Mouse (Mus musculus) heart, postnatal 4 days (tissue): ENCODE results near the gene H6pd. TPM values are rescaled to one million over a fixed set of nuclear protein-coding genes. Genes with fewer than 3 reads are reported as not detected.
"Not testable (repeated sequence)": the region's sequence is repeated elsewhere in the genome, so short reads cannot be mapped to it uniquely, and the experiment has no call there.

Experiments used
- DNase-seq: peaks from one replicate; pipeline ENCODE4 v3.0.0; 2021
- total RNA-seq, 2 experiments: library from RNA; stranded (reverse); gene quantifications; 2 replicates each; pipeline ENCODE4 v1.2.3; 2021

The H6pd gene
- total RNA-seq = 10 to 100 TPM; 34.1 to 35.2 TPM

DNA sequence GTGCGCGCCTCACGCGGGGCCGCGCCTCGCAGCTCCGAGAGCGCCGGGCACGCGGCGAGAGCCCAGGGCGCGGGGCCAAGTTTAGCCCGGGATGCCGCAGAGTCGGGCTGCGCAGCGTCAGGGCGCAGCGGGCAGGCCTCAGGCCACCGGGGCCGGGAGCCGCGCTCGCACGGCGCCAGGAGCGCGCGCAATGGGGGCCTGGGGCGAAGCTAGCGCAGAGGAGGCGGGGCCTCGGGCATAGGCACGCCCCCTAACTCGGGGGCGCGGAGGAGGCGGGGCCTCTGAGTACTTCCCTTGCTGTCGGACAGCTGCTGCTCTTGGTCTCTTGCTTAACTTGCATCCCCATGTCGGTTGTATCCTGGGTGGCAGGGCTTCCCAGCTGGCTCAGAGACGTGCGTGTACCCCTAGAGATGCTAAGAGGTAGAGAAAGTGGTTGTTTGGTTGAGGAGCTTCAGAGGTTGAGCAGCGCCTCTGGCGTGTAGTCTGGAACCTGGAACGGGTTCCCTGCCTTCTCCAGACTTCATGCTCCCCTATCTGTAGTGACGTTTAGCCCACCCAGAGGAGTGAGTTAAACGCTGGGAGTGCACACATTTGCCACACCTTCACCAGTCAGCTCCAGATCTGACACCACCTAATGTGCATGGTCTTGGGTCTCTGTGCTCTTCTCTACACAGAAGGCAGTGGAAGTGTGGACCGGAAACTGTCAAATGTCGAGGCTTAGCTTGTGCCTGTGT lies at the start of gene H6pd:
H6pd (minus strand) TSS at position 171 of the 734 bp plus-strand sequence.
- DNase-seq = peak; percentile 95

DNA sequence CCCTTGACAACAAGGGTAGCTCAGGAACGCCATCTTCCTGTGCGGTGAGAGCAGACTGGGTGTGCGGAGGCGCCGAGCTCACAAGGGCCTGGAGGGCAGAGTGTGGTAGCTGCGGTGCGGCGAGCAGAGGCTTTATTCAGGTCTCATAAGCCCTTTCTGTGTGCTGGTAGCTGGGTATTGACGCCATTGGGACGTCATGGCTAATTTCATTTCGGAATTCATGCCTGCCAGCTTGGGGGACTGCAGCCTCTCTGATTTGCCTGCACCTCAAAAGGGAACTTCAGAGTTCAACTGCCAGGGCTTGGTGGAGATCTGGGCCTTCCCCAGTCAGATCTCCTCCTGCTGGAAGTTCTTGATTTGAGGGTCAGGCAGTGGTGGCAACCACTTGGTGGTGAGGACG lies 48.9 kb upstream of the H6pd start:
- no peak for DNase-seq

DNA sequence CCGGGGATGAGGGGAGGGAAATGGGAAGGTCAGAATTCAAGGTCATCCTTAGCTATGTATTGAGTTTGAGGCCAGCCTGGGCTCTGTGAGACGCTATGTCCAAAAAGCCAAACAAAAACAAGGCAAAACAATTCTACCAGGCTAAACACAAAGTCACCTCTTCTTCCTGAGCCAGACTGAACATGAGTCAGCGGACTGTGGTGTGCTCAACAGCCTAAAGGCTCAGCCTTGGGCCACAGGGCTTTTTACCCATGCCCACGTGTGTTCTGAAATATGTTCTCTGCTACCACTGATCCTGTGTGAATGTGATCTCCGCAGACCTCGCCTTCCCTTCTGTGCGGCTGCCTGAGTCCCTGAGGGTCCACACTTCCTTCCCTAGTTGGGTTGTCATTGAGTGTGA lies 47.3 kb upstream of the H6pd start:
- DNase-seq = no peak

DNA sequence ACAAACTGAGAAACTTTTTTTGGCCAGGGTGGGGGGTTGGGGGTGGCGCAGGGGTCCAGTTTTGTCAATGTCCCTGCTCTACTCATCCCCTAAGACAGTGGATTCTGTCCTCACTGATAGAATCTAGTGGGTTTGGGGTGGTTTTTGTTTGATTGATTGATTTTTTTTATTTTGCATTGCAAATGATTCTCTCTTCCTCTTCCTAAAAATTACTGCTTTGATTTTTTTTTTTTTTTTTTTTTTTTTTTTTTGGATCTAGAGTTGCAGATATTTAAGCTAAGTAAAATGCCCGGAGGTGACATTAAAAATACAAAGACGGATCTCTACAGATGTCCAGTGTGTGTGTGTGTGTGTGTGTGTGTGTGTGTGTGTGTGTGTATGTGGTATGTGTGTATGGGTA lies 43.6 kb upstream of the H6pd start:
- no peak for DNase-seq

DNA sequence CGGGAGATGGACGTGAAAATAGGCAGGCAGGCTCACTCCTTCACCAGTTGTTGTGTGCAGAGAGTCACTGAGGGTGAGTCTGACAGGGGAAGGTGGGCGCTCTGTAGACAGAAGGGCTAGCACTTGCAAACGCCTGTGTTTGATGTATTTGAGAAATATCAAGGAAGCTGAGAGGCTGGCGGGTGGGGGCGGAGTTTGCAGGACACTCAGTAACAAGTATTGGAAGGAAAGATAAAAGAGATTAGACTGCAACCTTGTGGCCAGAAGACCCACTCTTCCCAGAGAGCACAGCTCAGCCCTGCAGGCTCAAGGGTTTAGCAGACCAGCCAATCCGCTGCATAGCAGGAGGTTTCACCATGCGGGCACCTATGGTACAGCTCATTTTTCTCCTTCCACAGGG lies 42.7 kb upstream of the H6pd start:
- DNase-seq = no peak

DNA sequence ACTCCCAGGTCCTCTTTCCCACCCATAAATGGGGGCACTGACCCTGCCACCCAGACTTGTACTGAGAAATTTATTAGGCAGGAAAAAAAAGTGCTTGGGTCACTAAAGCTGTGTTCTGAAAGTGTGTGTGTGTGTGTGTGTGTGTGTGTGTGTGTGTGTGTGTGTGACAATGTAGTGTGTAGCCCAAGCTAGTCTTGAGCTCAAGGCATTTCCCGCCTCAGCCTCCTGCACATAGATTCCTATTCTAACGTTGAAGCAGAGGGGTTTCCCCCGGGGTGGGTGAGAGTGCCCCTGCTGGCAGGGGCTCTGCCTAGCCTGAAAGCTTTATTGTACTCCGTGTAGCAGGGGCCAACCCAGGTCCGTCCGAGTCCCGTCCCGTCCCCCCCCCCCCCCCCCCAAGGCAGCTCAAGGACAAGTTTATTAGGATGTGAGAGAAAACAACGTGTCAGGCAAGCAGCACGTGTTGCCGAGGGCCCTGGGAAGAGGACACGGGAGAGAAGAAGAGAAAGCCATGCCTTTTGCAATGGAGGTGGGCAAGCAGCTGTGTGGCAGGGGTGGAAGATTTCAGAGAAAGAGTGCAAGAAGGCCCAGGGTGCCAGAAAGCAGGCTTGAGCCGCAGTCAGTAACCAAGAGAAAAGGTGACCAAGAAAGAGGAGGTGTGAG lies 40.9 kb upstream of the H6pd start:
- DNase-seq = no peak

DNA sequence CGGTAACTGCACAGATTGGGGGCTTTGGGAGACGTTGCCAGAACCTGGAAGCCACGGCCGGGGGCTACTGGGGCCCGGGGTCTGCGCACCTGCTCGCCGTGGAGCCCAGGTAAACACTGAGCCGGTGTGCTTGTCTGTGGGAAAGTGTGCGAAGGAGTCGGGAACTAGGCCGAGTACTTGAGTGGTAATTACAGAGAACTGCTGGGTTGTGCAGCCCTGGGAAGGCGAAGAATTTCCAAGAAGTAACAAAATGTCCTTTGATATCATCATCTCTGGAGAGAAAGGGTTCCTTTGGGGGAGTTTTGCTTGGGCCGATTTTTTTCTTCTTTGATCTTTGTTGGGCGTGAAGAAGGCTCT lies 40.3 kb upstream of the H6pd start:
- DNase-seq = no peak

DNA sequence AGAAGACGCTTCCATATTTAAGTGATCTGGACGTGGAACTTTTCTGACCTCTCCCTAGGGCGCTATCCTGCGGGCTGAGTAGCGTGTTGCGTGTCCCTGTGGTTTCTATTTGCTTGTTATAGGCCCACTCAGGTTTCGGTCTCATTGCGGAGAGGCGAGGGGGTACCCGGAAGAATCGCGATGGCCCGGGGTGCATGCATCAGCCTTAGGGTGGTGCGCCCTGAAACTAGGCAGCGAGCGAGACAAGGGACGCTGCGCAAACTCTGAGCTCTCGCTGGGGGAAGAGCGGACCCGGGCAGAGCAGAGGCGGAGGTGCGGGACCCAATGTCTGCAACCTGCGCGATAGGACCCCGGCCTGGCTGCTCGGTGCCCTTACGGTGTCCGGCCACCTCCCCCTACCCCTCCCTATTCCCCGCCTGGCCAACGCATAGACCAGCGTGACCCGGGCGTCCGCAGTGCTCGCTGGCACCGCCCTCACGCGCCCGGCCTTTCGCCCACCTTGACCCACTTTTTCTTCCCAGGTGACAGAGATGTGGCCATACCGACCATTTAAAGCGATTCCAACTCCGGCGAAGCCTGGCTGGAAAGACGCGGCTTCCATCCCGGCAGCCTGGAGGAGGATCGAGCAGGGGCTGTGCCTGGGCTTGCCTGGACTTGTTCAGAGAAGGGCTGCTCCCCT lies 39.8 kb upstream of the H6pd start:
- peak; percentile 24 for DNase-seq

DNA sequence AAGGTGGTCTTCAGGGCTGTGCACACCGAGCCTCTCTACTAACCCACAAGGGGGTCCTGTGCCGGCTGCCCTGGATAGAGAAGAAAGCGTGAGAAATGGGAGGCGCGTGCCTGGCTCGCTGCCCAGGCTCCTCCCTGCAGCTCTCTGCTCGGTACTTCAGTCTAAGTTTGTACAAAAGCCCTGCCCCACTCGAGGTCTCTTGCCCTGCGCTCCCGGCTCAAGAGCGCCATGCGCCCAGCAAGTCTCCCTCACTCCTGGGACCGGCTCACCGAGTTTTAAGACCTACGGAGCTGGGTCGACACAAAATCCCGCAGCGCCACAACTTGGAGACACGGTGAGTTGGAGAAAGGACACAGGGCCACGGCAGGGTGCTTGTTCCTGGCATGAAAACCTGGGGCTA lies 39.2 kb upstream of the H6pd start:
- peak; percentile 71 for DNase-seq

DNA sequence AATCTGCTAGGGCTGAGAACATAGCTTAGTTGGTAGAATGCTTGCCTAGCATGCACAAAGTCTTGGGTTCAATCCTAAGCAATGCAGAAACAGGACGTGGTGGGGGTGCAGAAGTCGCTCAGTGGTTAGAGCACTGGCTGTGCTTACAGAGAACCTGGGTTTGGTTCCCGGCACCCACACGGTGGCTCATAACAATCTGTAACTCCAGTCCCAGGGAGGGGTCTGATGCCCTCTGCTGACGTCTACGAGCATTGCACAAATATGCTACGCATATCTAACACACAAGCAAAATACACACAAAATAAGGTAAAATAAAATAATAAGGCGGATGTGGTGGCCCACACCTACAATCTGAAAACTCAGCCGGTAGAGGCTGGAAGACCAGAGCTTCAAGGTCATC lies 34.8 kb upstream of the H6pd start:
- DNase-seq = no peak

DNA sequence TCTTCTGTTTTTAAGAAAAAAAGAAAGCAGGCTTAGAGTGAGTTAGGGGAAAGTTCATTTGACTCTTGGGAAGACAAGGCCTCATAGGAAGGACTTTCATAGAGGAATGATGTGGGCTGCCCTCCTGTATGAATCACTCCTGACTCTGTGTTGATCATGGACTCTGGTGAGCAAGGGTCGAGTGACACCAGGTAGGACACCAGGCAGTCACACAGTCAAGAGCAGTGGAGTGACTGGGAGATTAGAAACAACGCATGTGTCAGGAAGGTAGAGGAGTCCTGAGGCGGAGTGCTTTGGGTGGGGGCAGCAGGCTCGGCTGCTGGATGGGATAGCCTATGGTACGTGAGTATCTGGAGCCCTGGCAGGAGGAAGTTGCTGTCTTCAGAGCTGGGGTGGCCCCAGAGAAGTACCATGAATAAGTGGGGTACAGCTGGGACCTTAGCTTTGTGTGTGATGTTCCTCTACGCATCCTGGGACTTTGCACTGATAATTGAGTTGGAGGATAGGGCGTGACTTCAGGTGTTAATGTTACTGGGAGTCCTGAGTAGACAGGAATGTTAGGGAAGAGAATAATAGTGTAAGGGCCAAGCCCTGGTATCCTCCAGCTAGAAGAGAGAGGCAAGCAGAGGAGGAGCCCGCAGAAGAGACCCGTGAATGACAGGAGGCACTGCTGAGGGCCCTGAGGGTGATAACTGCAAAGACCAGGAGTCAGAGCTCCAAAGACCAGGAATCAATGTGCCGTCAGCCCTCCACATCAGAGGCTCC lies 32.7 kb upstream of the H6pd start:
- DNase-seq = no peak

DNA sequence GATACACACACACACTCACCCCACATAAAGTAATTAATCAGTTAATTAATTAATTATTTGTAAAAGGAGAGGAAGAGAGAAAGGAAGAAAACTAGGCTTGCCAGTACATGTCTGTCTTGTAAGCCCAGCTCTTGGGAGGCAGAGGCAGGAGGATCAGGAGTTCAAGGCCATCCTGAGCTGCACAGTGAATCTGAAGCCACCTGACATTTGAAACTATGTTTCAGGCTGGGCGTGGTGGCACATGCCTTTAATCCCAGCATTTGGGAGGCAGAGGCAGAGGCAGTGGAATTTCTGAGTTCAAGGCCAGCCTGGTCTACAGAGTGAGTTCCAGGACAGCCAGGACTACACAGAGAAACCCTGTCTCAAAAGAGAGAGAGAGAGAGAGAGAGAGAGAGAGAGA lies 32.0 kb upstream of the H6pd start:
- not testable (repeated sequence) for DNase-seq

DNA sequence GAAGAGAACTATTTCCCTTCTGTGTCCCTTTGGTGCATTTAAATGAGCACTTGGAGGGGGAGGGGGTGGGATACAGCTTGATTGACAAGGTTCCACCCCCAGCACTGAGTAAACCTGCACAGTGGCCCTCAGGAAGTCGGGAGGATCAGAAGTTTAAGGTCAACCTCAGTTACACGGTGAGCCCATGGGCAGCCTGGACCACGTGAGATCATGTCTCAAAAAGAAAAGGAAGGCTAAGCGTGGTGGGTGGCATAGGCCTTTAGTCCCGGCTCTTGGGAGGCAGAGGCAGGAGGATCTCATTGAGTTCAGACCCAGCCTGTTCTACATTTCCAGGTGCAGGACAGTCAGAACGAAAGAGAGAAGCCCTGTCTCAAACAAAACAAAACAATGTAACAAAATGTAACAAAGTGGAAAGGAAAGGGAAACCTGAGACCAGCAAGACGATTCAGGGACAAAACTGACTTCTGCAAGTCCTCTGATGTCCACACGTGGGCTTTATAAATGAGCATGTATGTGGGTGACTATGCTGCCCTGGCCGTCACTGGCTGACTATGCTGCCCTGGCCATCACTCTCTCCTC lies 31.3 kb upstream of the H6pd start:
- DNase-seq = no peak

DNA sequence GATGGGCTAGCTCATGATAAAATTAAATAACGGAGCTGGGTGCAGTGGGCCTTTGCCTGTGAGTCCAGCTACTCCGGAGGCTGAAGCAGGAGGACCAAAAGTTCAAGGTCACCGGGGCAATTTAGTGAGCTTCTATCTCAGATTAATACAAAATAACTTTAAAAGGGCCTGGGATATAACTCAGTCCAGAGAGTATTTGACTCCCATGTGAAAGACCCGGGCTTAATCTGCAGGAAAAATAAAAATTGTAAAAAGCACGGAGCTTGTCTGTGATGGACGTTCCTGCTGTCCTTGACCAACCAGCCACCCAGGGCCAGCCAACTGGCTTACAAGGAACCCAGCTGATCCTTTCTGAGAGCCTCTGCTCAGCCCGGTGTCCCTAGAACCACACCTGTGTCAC lies 29.7 kb upstream of the H6pd start:
- DNase-seq = no peak

DNA sequence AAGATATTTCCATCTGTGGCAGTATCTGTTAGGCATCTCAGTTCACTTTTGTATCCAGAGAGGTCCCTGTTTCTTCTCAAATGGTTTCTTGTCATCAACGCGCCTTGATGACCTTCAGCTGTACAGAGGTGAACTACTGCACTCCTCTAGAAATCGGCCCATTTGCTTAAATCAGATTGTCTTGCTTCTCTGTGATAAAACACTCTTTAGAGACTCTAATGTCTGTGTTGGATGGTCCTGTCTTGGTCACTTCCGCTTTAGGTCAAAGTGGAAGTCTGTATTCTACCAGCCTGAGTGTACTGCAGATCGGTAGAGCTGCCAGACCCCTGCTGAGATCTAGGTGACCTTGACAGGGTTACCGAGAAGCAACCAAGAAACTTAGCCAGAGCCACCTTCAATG lies 27.3 kb upstream of the H6pd start:
- no peak for DNase-seq

DNA sequence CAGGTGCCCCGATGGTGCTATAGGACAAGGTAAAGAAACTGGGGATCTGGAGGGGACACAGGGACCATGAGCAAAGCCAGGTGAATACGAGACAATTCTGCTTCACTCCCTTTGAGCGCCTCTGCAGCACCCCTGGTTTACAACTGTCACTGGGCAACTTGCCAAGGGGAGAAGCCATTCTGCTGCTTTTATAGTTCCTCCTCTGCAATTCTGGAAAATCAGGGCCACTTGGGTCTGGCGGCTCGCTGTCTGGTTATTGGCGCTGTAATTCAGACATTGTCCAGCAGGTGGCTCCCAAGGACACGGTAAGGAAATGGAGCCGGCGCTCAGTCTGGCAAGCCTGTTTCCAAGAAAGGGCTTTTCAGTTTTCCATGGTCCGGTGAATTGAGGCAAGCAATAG lies 26.5 kb upstream of the H6pd start:
- peak; percentile 94 for DNase-seq

DNA sequence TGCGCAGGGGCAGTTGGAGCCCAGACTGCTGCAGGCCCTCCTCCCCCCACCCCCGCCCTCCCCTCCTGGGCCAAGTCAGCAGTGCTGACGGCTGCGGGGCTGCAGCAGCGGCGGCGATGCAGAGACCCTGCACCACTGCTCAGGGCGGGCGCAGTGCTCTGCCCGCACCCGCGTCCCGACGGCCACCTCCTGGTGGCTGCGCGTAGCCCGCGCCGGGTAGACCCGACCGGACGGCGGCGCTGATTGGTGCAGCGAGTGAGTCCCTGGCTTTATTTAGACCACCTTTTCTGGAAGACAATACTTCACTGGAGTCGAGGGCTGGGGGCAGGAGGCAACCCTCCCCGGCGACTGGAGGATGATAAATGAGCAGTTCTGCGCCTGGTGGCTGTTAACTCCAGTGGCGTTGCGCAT lies 24.4 kb upstream of the H6pd start:
- peak; percentile 51 for DNase-seq

DNA sequence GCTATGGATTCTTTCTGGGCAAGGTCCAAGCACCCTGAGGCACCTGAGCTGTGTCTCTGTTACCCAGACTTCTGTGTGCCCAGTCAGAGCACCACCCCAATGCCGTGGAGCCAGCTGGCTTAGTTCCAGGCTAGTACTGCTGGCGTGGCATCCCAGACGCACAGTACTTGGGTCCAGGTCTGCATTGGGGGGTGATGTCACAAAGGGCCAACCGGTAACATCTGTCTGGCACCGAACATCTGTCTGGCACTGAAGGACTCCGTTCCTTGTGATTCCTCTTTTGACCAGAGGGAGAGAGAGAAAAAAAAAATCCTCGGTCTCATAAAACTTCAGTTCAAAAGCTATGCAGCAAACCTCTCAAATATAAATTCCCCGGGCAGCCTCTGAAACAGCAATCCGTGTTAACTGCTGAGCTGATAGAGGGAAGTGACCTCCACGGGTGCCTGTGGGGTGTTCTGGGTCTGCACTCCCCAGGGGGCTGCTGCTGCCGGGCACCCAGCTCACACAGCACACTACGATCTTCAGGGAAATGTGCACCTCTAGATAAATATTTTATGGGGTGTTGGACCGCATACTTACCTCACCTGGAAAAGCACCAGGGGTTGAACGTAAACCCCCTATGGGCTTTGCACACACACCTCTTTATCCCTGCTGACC lies 22.5 kb upstream of the H6pd start:
- peak; percentile 50 for DNase-seq

DNA sequence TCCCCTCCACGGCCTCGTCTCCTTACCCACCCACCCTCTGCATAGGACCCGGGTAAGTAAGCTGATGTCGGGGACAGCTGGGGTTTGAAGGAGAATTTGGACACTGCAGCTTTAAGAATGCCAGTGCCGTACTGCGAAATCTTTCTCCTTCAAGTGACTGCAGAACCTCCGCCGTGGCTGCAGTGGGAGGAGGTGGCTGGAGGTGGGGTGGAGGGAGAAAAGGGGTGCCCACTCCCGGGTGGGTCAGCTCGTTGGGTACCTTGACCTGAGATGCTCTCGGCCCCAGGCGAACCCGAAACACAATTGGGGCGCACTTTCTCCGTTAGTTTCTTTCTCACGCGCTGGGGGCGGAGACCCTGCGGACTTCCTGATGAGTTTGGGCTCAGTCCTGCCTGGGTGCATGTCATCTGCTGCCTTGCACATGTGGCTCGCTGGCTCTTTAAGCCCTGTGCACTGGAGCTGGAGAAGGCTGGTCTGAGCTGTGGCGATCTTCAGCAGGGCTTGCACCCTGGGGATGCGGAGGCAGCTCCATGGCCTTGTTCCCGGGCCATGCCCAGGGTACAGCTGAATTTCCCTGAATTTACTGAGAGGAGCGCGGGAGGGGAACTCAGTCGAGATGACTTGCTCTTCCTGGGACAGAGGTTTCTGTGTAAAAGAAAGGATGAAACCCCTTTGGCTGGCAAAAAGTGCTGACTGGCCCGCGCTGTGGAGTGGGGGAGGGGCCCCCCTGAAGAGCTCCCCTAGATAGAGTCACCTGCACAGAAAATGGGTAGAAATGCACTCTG lies 21.8 kb upstream of the H6pd start:
- no peak for DNase-seq

DNA sequence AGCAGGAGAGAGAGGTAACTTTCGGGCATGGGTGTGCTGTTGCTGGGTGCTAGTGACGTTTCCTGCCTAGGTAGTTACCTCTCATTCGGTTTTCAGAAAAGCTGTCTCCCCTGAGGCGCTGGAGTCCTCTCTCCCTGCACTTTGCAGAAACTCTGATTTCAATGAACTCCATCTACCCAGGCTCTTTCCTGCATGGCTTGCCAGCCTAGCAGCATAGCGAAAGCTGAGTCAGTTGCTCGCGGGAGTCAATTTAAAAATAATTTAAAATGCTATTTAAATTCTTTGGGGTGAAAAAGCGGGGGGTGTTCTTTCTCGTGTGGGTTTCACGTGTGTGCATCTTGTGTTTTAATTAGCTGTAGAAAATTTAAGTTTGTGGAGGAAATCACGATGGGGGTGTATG lies 21.1 kb upstream of the H6pd start:
- DNase-seq = no peak

DNA sequence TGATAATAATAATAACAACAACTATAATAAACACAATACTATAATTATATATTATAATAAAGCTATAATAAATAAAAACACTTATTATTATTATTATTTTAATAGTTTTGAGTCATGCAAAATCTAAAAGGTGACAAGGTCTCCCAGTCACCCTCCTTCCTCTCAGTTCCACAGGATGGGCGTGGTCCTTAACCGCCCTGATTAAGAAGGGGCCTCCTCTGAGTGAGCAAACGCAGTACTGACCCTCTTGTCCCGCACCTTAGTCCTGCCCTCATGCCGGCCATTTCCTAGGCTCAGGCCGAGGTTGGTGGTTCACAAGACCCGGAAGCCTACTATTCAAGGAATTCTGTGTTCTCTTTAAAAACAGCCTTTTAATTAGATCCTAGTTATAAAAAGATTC lies 14.7 kb upstream of the H6pd start:
- no peak for DNase-seq
